Mouse (Mus musculus): Measurements from ENCODE around the gene Klhl22. TPM values are rescaled to one million over a fixed set of nuclear protein-coding genes. Genes with fewer than 3 reads are reported as not detected.

Klhl22 gene
- polyA plus RNA-seq, 1 experiment from 2014 or later = 53.4 TPM

DNA sequence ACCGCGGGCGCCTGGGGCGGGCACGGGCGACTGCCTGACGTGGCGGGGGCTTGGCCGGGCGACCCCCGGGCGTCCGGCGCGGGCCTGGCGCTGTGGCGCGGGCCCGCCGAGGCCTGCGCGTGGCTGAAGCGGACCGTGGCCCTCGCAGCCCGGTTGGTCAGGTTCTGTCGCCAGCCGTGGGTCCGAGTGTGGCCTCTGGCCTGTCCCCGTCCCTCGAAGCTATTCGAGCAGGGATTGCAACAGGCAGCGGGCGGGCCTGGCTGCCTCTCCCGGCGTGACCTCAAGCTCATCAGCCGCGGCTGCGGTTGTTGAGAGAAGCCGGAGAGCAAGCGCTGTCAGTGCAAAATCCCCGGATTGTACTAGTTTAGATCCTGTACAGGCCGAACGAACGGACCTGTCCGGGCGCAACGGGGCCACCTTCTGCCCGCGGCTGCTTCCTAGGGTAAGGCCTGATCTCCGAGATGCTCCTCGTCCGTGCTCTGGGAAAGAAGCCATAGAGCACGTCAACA lies 449 bp downstream of the Klhl22 start:
- H3K36me3 ChIP-seq (ENCODE audit: poor library complexity, severe bottlenecking) = peaks cover 9% of the 10 kb centered on the region; the same call in 1 of the 2 replicates
- H3K4me3 ChIP-seq = peak overlapping the region; percentile 69
- ATAC-seq = peak; percentile 62; the same call in 1 of the 2 replicates

DNA sequence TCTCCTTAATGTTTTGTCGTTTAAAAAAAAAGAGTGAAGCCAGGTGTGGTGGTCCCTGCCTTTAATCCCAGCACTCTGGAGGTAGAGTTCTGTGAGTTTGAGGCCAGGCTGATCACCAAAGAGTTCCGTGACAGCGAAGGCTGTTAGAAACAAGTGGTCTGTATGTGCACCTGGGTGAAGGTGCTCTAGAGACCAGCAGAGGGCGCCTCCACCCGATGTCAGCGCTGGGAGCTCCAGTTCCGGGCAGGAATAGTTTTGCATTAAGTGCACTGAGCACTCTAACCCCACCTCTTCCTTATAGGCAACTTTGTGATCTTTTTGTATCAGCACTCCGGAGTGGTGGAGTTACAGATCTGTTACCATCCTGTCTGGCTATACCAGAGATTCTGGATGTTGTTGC lies 1.2 kb downstream of the Klhl22 start:
- 36% methylated on average over 8 of the region's 8 CpGs for WGBS
- Histone ChIP-seq H3K9me3 (replicated peaks) (no peaks in the 10 kb centered on the region), H3K4me3 (peak overlapping the region; percentile 69), H3K9ac (no peak overlapping the region), H3K4me1 (peaks cover 27% of the 10 kb centered on the region), H3K27me3 (0 out of 2 replicates have a peak, but pooled peaks cover 5% of the 10 kb centered on the region), H3K36me3 (ENCODE audit: poor library complexity, severe bottlenecking) (peaks cover 10% of the 10 kb centered on the region), H3K27ac (no peak overlapping the region), H3K4me2 (peak overlapping the region; percentile 95)
- no peak for ATAC-seq

More for the DNA sequence above, 449 bp downstream of the Klhl22 start:
- H3K9ac ChIP-seq = peak overlapping the region; percentile 91
- H3K4me1 ChIP-seq = peaks cover 27% of the 10 kb centered on the region
- no peaks in the 10 kb centered on the region for H3K9me3 ChIP-seq (replicated peaks)
- H3K27ac ChIP-seq = peak overlapping the region; percentile 57; the same call in 1 of the 2 replicates
- H3K4me2 ChIP-seq = peak overlapping the region; percentile 95
- 0 out of 2 replicates have a peak, but pooled peaks cover 5% of the 10 kb centered on the region for H3K27me3 ChIP-seq
- WGBS = under 1% methylated on average over 39 of the region's 54 CpGs

DNA sequence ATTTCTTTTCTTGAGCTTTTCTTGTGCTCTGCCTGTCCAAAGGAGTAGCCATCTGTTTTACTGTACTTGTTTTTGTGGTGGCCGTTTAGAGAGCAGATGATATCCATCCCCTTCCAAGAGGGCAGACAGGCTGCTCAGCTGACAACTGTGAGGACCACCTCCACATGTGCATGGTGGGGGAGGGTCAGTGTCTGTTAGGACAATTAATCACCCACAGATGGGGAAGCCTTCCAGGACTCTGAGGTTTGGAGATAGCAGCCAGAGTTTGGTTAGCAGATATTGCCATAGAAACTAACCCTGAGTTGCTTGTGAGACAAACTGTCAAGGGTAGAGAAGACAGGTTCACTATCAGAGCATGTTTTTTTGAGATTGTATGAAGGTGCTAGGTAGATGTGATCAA lies 1.7 kb downstream of the Klhl22 start:
- 85% methylated on average over 1 of the region's 1 CpGs for WGBS
- Histone ChIP-seq H3K27me3 (0 out of 2 replicates have a peak, but pooled peaks cover 5% of the 10 kb centered on the region), H3K9me3 (replicated peaks) (no peaks in the 10 kb centered on the region), H3K4me3 (no peak overlapping the region), H3K4me2 (peak overlapping the region; percentile 95; the same call in 1 of the 2 replicates), H3K4me1 (peaks cover 27% of the 10 kb centered on the region), H3K27ac (no peak overlapping the region), H3K9ac (no peak overlapping the region), H3K36me3 (ENCODE audit: poor library complexity, severe bottlenecking) (peaks cover 14% of the 10 kb centered on the region)
- ATAC-seq = no peak

DNA sequence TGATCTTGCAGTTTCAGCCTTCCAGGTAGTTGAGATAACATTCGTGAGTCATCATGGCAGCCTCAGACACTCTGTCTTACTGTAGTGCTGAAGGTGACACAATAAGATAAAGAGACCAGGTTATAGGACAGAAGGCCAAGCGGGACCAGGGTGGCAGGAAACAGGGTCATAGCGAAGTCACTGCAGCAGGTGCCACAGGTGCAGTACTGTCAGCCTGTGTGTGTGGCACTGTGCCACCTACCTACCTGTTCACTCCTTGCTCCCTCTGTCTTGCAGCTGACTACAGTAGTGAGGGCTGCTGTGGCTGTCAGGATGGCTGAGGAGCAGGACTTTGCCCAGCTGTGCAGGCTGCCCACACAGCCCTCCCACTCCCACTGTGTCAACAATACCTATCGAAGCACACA lies 4.7 kb downstream of the Klhl22 start:
- Histone ChIP-seq H3K9ac (peak overlapping the region; percentile 40; the same call in 1 of the 2 replicates), H3K4me1 (peaks cover 22% of the 10 kb centered on the region)
- WGBS = 95% methylated on average over 4 of the region's 4 CpGs

DNA sequence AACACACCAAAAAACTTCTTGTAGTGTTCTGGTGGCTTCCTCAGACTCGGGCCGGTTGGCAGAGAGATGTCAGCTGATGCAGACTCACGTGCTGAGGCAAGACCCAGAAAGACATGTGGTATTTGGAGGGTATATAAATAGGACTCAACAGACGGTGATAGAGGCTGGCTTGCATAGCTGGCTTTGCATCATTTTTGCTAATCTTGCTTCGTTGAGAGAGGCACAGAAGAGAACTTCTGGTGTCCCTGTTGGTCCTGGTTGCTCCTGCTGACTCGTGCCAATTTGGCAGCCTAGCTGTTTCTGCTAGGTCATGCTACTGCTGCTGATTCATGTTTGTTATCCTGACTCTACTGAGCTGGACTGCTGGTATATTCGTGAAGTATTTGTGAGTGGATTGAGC lies 9.4 kb downstream of the Klhl22 start:
- WGBS = 92% methylated on average over 7 of the region's 7 CpGs
- Histone ChIP-seq H3K27ac (no peak overlapping the region), H3K9ac (no peak overlapping the region), H3K4me1 (no peaks in the 10 kb centered on the region), H3K27me3 (no peaks in the 10 kb centered on the region), H3K4me2 (no peak overlapping the region), H3K4me3 (no peak overlapping the region), H3K9me3 (replicated peaks) (no peaks in the 10 kb centered on the region), H3K36me3 (ENCODE audit: poor library complexity, severe bottlenecking) (peaks cover 63% of the 10 kb centered on the region)
- no peak for ATAC-seq

More for the DNA sequence above, 4.7 kb downstream of the Klhl22 start:
- Histone ChIP-seq H3K4me2 (no peak overlapping the region), H3K4me3 (no peak overlapping the region), H3K27ac (no peak overlapping the region), H3K9me3 (replicated peaks) (no peaks in the 10 kb centered on the region), H3K27me3 (no peaks in the 10 kb centered on the region), H3K36me3 (ENCODE audit: poor library complexity, severe bottlenecking) (peaks cover 35% of the 10 kb centered on the region)
- no peak for ATAC-seq

DNA sequence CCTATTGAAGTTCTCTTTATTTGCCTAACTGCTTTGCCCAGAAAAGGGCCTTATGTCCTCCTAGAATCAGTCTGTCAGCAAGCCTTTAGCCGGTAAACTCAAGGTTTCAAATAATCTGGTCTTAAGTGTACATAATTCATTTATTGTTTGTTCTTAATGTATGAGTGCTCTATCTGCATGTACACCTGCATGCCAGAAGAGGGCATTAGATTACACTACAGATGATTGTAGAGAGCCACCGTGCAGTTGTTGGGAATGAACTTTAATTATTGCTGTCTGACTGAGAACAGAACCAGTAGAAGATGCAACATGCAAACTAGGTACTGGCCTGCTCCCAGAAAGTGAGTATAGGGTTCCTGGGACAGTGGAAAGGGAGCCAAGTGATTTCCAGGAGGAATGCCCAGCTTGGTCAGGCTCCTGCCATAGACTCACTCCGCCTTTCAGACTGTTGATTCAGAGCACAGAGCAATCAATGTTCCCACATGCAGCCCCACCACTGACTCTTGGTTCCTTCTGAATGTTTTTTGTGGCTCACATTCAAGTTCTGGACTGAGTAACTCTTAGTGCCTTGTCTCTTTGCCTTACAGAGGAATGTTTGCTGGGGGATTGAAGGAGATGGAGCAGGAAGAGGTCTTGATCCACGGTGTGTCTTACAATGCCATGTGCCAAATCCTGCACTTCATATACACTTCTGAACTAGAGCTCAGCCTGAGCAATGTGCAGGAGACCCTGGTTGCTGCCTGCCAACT lies 11.9 kb downstream of the Klhl22 start:
- 83% methylated on average over 4 of the region's 4 CpGs for WGBS
- H3K4me3 ChIP-seq = no peak overlapping the region
- H3K4me2 ChIP-seq = no peak overlapping the region
- no peaks in the 10 kb centered on the region for H3K9me3 ChIP-seq (replicated peaks)
- H3K27me3 ChIP-seq = no peaks in the 10 kb centered on the region
- H3K27ac ChIP-seq = no peak overlapping the region
- no peak for ATAC-seq
- H3K36me3 ChIP-seq (ENCODE audit: poor library complexity, severe bottlenecking) = peaks cover 69% of the 10 kb centered on the region
- no peak overlapping the region for H3K9ac ChIP-seq
- no peaks in the 10 kb centered on the region for H3K4me1 ChIP-seq

DNA sequence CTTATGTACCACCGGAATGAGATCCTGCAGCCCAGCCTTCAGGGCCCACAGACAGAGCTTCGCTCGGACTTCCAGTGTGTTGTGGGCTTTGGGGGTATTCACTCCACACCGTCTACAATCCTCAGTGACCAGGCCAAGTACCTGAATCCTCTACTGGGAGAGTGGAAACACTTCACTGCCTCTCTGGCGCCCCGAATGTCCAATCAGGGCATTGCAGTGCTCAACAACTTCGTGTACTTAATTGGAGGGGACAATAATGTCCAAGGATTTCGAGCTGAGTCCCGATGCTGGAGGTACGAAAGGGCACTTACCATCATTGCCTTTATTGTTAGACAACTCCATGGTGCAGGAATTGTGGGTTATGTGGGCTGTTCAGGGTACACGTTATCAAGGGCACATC lies 17.4 kb downstream of the Klhl22 start:
- ATAC-seq = no peak
- no peak overlapping the region for H3K9ac ChIP-seq
- no peak overlapping the region for H3K4me3 ChIP-seq
- no peak overlapping the region for H3K27ac ChIP-seq
- H3K27me3 ChIP-seq = no peaks in the 10 kb centered on the region
- peaks cover 68% of the 10 kb centered on the region for H3K36me3 ChIP-seq (ENCODE audit: poor library complexity, severe bottlenecking)
- no peaks in the 10 kb centered on the region for H3K9me3 ChIP-seq (replicated peaks)
- no peak overlapping the region for H3K4me2 ChIP-seq
- 67% methylated on average over 11 of the region's 11 CpGs for WGBS
- H3K4me1 ChIP-seq = no peaks in the 10 kb centered on the region

DNA sequence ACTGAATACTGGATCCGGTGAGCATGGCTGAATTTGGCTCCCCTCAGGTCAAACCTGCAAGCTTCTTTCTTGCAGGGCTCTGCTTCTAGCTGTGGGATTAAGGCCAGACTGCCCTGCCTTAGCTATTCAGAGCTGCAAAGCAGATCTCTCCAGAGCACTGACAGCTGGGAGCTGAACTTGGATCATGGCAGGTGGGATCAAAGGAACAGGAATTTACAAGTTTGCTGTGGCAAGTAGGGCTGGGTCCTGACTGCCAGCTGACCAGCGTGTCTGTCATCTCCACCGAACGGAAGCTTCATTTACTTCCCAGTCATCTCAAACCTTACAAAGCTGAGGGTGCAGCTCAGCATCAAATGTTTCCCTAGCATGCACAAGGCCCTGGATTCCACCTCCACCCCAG lies 18.8 kb downstream of the Klhl22 start:
- Histone ChIP-seq H3K4me3 (no peak overlapping the region), H3K9me3 (replicated peaks) (no peaks in the 10 kb centered on the region), H3K9ac (no peak overlapping the region), H3K36me3 (ENCODE audit: poor library complexity, severe bottlenecking) (peaks cover 67% of the 10 kb centered on the region), H3K4me1 (no peaks in the 10 kb centered on the region), H3K27me3 (no peaks in the 10 kb centered on the region), H3K27ac (no peak overlapping the region), H3K4me2 (no peak overlapping the region)
- ATAC-seq = no peak
- 83% methylated on average over 4 of the region's 4 CpGs for WGBS

DNA sequence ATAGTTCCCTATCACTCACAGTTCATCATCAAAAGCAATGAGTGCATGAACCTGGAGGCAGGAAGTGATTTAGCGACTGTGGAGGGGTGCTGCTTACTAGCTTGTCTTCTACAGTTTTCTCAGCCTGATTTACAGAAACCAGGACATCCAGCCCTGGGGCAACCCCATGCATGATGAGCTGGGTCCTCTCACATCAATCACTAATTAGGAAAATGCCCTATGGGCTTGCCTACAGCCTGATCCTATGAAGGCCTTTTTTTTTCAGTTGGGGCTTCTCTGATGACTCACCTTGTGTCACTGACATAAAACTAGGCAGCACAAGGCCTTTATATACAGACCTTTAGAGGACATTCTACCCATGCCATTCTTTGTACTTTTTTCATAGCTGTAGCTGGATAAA lies 20.3 kb downstream of the Klhl22 start:
- Histone ChIP-seq H3K9ac (no peak overlapping the region), H3K4me3 (no peak overlapping the region), H3K4me2 (no peak overlapping the region), H3K27ac (no peak overlapping the region), H3K36me3 (ENCODE audit: poor library complexity, severe bottlenecking) (peaks cover 72% of the 10 kb centered on the region), H3K9me3 (replicated peaks) (no peaks in the 10 kb centered on the region), H3K4me1 (no peaks in the 10 kb centered on the region), H3K27me3 (no peaks in the 10 kb centered on the region)
- 97% methylated on average over 1 of the region's 1 CpGs for WGBS
- ATAC-seq = no peak

DNA sequence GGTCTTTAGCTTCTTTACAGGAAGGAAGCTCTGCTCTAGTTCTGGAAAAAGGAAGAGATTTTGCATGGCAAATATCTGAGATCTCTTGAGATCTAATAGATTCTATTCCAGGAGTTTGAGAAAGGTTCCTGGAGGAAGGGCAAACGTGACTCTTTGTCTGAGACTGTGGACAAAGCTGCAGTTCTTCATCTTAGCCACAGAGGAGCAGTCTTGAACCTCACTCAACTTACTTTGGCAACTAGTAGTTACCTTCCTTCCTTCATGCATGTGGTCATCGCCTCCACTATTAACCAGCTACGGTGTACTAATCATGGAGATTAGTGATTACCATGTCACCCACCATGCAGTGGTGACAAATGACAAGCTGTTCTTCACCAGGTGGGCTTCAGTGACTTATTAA lies 25.9 kb downstream of the Klhl22 start:
- Histone ChIP-seq H3K36me3 (ENCODE audit: poor library complexity, severe bottlenecking) (peaks cover 74% of the 10 kb centered on the region), H3K27me3 (no peaks in the 10 kb centered on the region), H3K9me3 (replicated peaks) (no peaks in the 10 kb centered on the region), H3K27ac (no peak overlapping the region), H3K4me2 (no peak overlapping the region), H3K4me1 (no peaks in the 10 kb centered on the region), H3K4me3 (no peak overlapping the region), H3K9ac (no peak overlapping the region)
- 58% methylated on average over 3 of the region's 3 CpGs for WGBS
- no peak for ATAC-seq

DNA sequence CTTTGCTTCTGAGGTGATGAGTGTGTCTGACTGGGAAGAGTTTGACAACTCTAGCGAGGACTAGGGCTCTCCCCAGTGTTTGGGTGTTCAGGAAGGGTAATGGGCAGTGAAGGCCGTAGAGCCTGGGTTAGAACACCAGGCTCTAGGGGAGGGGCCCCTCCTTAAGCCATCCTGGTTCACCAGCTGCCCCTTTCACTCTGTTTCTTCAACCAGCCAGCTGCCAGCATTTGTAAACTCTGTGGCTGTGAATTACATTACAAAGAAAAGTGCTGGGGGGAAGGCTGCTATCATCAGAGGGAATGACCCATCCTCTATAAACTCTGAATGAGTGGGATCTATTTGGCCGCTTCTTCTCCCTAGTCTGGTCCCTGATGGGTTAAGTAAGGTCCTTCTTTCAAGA lies 33.3 kb downstream of the Klhl22 start:
- Histone ChIP-seq H3K9me3 (replicated peaks) (no peaks in the 10 kb centered on the region), H3K9ac (no peak overlapping the region), H3K4me3 (no peak overlapping the region), H3K27me3 (peaks cover 27% of the 10 kb centered on the region), H3K36me3 (ENCODE audit: poor library complexity, severe bottlenecking) (peaks cover 49% of the 10 kb centered on the region), H3K27ac (no peak overlapping the region), H3K4me2 (no peak overlapping the region), H3K4me1 (peaks cover 11% of the 10 kb centered on the region)
- ATAC-seq = no peak
- WGBS = 67% methylated on average over 3 of the region's 3 CpGs

DNA sequence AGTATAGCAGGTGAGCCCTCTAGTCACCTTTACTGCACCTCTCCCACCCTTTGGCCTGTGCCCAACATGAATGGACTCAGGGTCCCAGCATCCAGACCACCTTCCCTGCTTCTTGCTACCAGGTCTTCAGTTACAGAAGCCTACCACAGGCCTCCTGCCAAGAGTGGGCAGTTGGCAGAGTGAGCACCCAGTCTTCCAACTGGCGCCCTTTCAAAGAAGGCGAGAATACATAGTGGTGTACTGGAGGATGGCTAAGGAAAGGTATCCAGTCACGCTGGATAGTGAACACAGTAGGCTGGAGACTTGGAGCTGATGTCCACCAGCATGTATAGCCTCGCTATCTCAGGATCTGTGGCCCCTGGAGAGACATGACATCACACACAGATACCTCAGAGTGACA lies 34.6 kb downstream of the Klhl22 start:
- no peak for ATAC-seq
- Histone ChIP-seq H3K27me3 (peaks cover 40% of the 10 kb centered on the region), H3K9ac (no peak overlapping the region), H3K4me2 (no peak overlapping the region), H3K27ac (no peak overlapping the region), H3K4me1 (peaks cover 22% of the 10 kb centered on the region), H3K4me3 (no peak overlapping the region), H3K36me3 (ENCODE audit: poor library complexity, severe bottlenecking) (peaks cover 41% of the 10 kb centered on the region), H3K9me3 (replicated peaks) (no peaks in the 10 kb centered on the region)
- 82% methylated on average over 4 of the region's 4 CpGs for WGBS

Measured in forebrain, embryonic 13.5 days (tissue).